Mouse (Mus musculus): ENCODE measurements at regions not wholly inside any gene's neighbourhood (a gene's known extent, or its start where the extent isn't known, plus 50 kb on each side); places are given as distances from the start of the nearest gene placed in this dataset.
A peak's percentile ranks its signal among the peaks of the same experiment; 100 is the strongest.

- no peaks in the 10 kb centered on the region for H3K9me3 ChIP-seq
- 0 out of 2 replicates have a peak overlapping the region, but pooled peaks have one; percentile 10 for H3K4me2 ChIP-seq (replicated peaks)
- H3K4me3 ChIP-seq (replicated peaks), result no peak overlapping the region
- no peaks in the 10 kb centered on the region for H3K36me3 ChIP-seq
- ATAC-seq, result no peak
- no peak overlapping the region for H3K27ac ChIP-seq
- H3K4me1 ChIP-seq (replicated peaks), result peaks cover 10% of the 10 kb centered on the region
- H3K9ac ChIP-seq, result no peak overlapping the region
- H3K27me3 ChIP-seq (replicated peaks), result no peaks in the 10 kb centered on the region
- WGBS, result 29% methylated on average over 14 of the region's 14 CpGs
Observed at GRCm38 (mm10) chr8:89658998-89659944, 615.3 kb upstream of the Sall1 start.

- no peaks in the 10 kb centered on the region for H3K36me3 ChIP-seq
- H3K4me2 ChIP-seq (replicated peaks), result 0 out of 2 replicates have a peak overlapping the region, but pooled peaks have one; percentile 11
- no peaks in the 10 kb centered on the region for H3K9me3 ChIP-seq
- no peaks in the 10 kb centered on the region for H3K27me3 ChIP-seq (replicated peaks)
- WGBS, result 71% methylated on average over 14 of the region's 14 CpGs
- no peak overlapping the region for H3K9ac ChIP-seq
- ATAC-seq, result 0 out of 2 replicates have a peak, but pooled peaks have one; percentile 20
- no peak overlapping the region for H3K27ac ChIP-seq
- H3K4me1 ChIP-seq (replicated peaks), result peaks cover 6% of the 10 kb centered on the region
- H3K4me3 ChIP-seq (replicated peaks), result no peak overlapping the region
Observed at GRCm38 (mm10) chr8:89655369-89655768, 611.4 kb upstream of the Sall1 start.

- no peak overlapping the region for H3K9ac ChIP-seq
- WGBS, result 80% methylated on average over 5 of the region's 5 CpGs
- no peak overlapping the region for H3K4me3 ChIP-seq (replicated peaks)
- no peak overlapping the region for H3K4me2 ChIP-seq (replicated peaks)
- no peak for ATAC-seq
- no peaks in the 10 kb centered on the region for H3K27me3 ChIP-seq (replicated peaks)
- no peaks in the 10 kb centered on the region for H3K4me1 ChIP-seq (replicated peaks)
- H3K27ac ChIP-seq, result no peak overlapping the region
- H3K36me3 ChIP-seq, result no peaks in the 10 kb centered on the region
- no peaks in the 10 kb centered on the region for H3K9me3 ChIP-seq
Observed at GRCm38 (mm10) chr8:89649207-89649890, 605.4 kb upstream of the Sall1 start.

GRCm38 (mm10) chr8:89646946-89647345 is 603.0 kb upstream of the Sall1 start:
- no peak overlapping the region for H3K4me3 ChIP-seq (replicated peaks)
- no peak overlapping the region for H3K27ac ChIP-seq
- H3K9me3 ChIP-seq, result no peaks in the 10 kb centered on the region
- no peaks in the 10 kb centered on the region for H3K4me1 ChIP-seq (replicated peaks)
- no peak for ATAC-seq
- H3K36me3 ChIP-seq, result no peaks in the 10 kb centered on the region
- no peak overlapping the region for H3K4me2 ChIP-seq (replicated peaks)
- H3K9ac ChIP-seq, result no peak overlapping the region
- 88% methylated on average over 5 of the region's 5 CpGs for whole genome bisulfite sequencing
- no peaks in the 10 kb centered on the region for H3K27me3 ChIP-seq (replicated peaks)

GRCm38 (mm10) chr8:89641339-89641738 is 597.4 kb upstream of the Sall1 start:
- Histone ChIP-seq H3K4me1 (replicated peaks) (no peaks in the 10 kb centered on the region), H3K27me3 (replicated peaks) (no peaks in the 10 kb centered on the region), H3K36me3 (no peaks in the 10 kb centered on the region), H3K4me3 (replicated peaks) (no peak overlapping the region), H3K4me2 (replicated peaks) (no peak overlapping the region), H3K27ac (no peak overlapping the region), H3K9me3 (no peaks in the 10 kb centered on the region), H3K9ac (no peak overlapping the region)
- ATAC-seq, result no peak
- 49% methylated on average over 5 of the region's 5 CpGs for WGBS

GRCm38 (mm10) chr8:89634864-89635263 is 590.9 kb upstream of the Sall1 start:
- ATAC-seq, result no peak
- H3K4me2 ChIP-seq (replicated peaks), result no peak overlapping the region
- H3K4me1 ChIP-seq (replicated peaks), result no peaks in the 10 kb centered on the region
- H3K9ac ChIP-seq, result no peak overlapping the region
- H3K27me3 ChIP-seq (replicated peaks), result no peaks in the 10 kb centered on the region
- H3K36me3 ChIP-seq, result no peaks in the 10 kb centered on the region
- H3K9me3 ChIP-seq, result no peaks in the 10 kb centered on the region
- H3K27ac ChIP-seq, result no peak overlapping the region
- WGBS, result 89% methylated on average over 2 of the region's 2 CpGs
- H3K4me3 ChIP-seq (replicated peaks), result no peak overlapping the region

GRCm38 (mm10) chr8:89632304-89632703 is 588.3 kb upstream of the Sall1 start:
- no peak overlapping the region for H3K4me2 ChIP-seq (replicated peaks)
- H3K9me3 ChIP-seq, result no peaks in the 10 kb centered on the region
- no peak overlapping the region for H3K9ac ChIP-seq
- H3K27me3 ChIP-seq (replicated peaks), result no peaks in the 10 kb centered on the region
- no peaks in the 10 kb centered on the region for H3K4me1 ChIP-seq (replicated peaks)
- no peak overlapping the region for H3K4me3 ChIP-seq (replicated peaks)
- no peak overlapping the region for H3K27ac ChIP-seq
- WGBS, result 66% methylated on average over 5 of the region's 5 CpGs
- ATAC-seq, result no peak
- no peaks in the 10 kb centered on the region for H3K36me3 ChIP-seq

- Histone ChIP-seq H3K4me1 (replicated peaks) (no peaks in the 10 kb centered on the region), H3K9ac (no peak overlapping the region), H3K4me2 (replicated peaks) (no peak overlapping the region), H3K9me3 (no peaks in the 10 kb centered on the region), H3K27ac (no peak overlapping the region), H3K27me3 (replicated peaks) (no peaks in the 10 kb centered on the region), H3K36me3 (no peaks in the 10 kb centered on the region), H3K4me3 (replicated peaks) (no peak overlapping the region)
- ATAC-seq, result no peak
- 85% methylated on average over 3 of the region's 3 CpGs for WGBS
Observed at GRCm38 (mm10) chr8:89630540-89630939, 586.6 kb upstream of the Sall1 start.

- Histone ChIP-seq H3K27me3 (replicated peaks) (no peaks in the 10 kb centered on the region), H3K9me3 (no peaks in the 10 kb centered on the region)
Observed at GRCm38 (mm10) chr8:89618089-89618488, 574.1 kb upstream of the Sall1 start.

GRCm38 (mm10) chr8:89615863-89616558 is 572.0 kb upstream of the Sall1 start:
- no peaks in the 10 kb centered on the region for H3K9me3 ChIP-seq
- no peak overlapping the region for H3K9ac ChIP-seq
- WGBS, result 78% methylated on average over 8 of the region's 8 CpGs
- H3K27ac ChIP-seq, result no peak overlapping the region
- no peak for ATAC-seq
- no peaks in the 10 kb centered on the region for H3K36me3 ChIP-seq
- no peaks in the 10 kb centered on the region for H3K4me1 ChIP-seq (replicated peaks)
- no peak overlapping the region for H3K4me3 ChIP-seq (replicated peaks)
- H3K27me3 ChIP-seq (replicated peaks), result no peaks in the 10 kb centered on the region
- no peak overlapping the region for H3K4me2 ChIP-seq (replicated peaks)

More at GRCm38 (mm10) chr8:89618089-89618488, 574.1 kb upstream of the Sall1 start:
- no peak for ATAC-seq
- Histone ChIP-seq H3K4me2 (replicated peaks) (no peak overlapping the region), H3K27ac (no peak overlapping the region), H3K4me3 (replicated peaks) (no peak overlapping the region), H3K9ac (no peak overlapping the region), H3K4me1 (replicated peaks) (no peaks in the 10 kb centered on the region), H3K36me3 (no peaks in the 10 kb centered on the region)
- 71% methylated on average over 7 of the region's 7 CpGs for WGBS

- H3K9me3 ChIP-seq, result no peaks in the 10 kb centered on the region
- H3K36me3 ChIP-seq, result no peaks in the 10 kb centered on the region
- no peak overlapping the region for H3K9ac ChIP-seq
- no peak overlapping the region for H3K27ac ChIP-seq
- no peak for ATAC-seq
- 0 out of 2 replicates have a peak, but pooled peaks cover 5% of the 10 kb centered on the region for H3K4me1 ChIP-seq (replicated peaks)
- H3K27me3 ChIP-seq (replicated peaks), result no peaks in the 10 kb centered on the region
- WGBS, result 21% methylated on average over 4 of the region's 4 CpGs
- no peak overlapping the region for H3K4me3 ChIP-seq (replicated peaks)
- H3K4me2 ChIP-seq (replicated peaks), result no peak overlapping the region
Observed at GRCm38 (mm10) chr8:89609074-89609473, 565.1 kb upstream of the Sall1 start.

- no peaks in the 10 kb centered on the region for H3K27me3 ChIP-seq (replicated peaks)
- no peak overlapping the region for H3K4me2 ChIP-seq (replicated peaks)
- H3K4me1 ChIP-seq (replicated peaks), result 0 out of 2 replicates have a peak, but pooled peaks cover 5% of the 10 kb centered on the region
- H3K4me3 ChIP-seq (replicated peaks), result no peak overlapping the region
- WGBS, result 89% methylated on average over 4 of the region's 4 CpGs
- no peak overlapping the region for H3K9ac ChIP-seq
- no peak for ATAC-seq
- no peaks in the 10 kb centered on the region for H3K36me3 ChIP-seq
- H3K9me3 ChIP-seq, result no peaks in the 10 kb centered on the region
- no peak overlapping the region for H3K27ac ChIP-seq
Observed at GRCm38 (mm10) chr8:89605905-89606468, 562.0 kb upstream of the Sall1 start.

All from intestine, embryonic 15.5 days (tissue).